Mouse (Mus musculus) C2C12 (cell line): ENCODE measurements around the gene Hoxb6. TPM values are rescaled to one million over a fixed set of nuclear protein-coding genes. Genes with fewer than 3 reads are reported as not detected.

Source experiments
- H3K27me3 ChIP-seq: one replicate; pipeline ENCODE4 v1.6.1; 2011; ENCODE audit not compliant: control insufficient read depth, insufficient read depth, insufficient read length
- H3K36me3 ChIP-seq: one replicate; pipeline ENCODE4 v1.6.1; 2011; ENCODE audit not compliant: control insufficient read depth, insufficient read depth
- H3K4me3 ChIP-seq: one replicate; pipeline ENCODE4 v1.5.1; 2011; ENCODE audit warnings: mild to moderate bottlenecking, control low read depth; ENCODE audit not compliant: poor library complexity, insufficient read depth, severe bottlenecking
- H3K79me2 ChIP-seq: one replicate; pipeline ENCODE4 v1.6.1; 2011; ENCODE audit not compliant: control insufficient read depth, insufficient read depth
- H3K79me3 ChIP-seq: one replicate; pipeline ENCODE4 v1.6.1; 2011; ENCODE audit warnings: low read depth, control low read depth
- H3ac ChIP-seq: one replicate; pipeline ENCODE3; 2011; ENCODE audit warnings: low read depth; ENCODE audit not compliant: control insufficient read depth, insufficient read length
- CEBPB ChIP-seq: IDR thresholded peaks from one replicate; pipeline ENCODE4 v1.6.1; 2011; ENCODE audit warnings: low read depth, mild to moderate bottlenecking, control low read depth, moderate library complexity
- CTCF ChIP-seq: IDR thresholded peaks from one replicate; pipeline ENCODE4 v1.5.1; 2011; ENCODE audit not compliant: control insufficient read depth, insufficient read depth, insufficient read length
- FOSL1 ChIP-seq: IDR thresholded peaks from one replicate; pipeline ENCODE4 v1.8.0; 2011; ENCODE audit warnings: mild to moderate bottlenecking, low read length; ENCODE audit not compliant: poor library complexity, insufficient read depth, severe bottlenecking
- MAX ChIP-seq: IDR thresholded peaks from one replicate; pipeline ENCODE4 v1.6.1; 2011; ENCODE audit warnings: mild to moderate bottlenecking, control low read depth
- MYOD1 ChIP-seq: IDR thresholded peaks from one replicate; pipeline ENCODE4 v1.6.1; 2011; ENCODE audit warnings: low read depth; ENCODE audit not compliant: control insufficient read depth, insufficient read length
- MYOG ChIP-seq: IDR thresholded peaks from one replicate; pipeline ENCODE4 v1.6.1; 2011; ENCODE audit not compliant: control insufficient read depth, insufficient read length; ENCODE audit errors: extremely low read depth
- USF1 ChIP-seq: IDR thresholded peaks from one replicate; pipeline ENCODE4 v1.6.1; 2011; ENCODE audit warnings: low read depth, mild to moderate bottlenecking, control low read depth, moderate library complexity
- polyA plus RNA-seq: library from polyadenylated mRNA; unstranded; fragments of >200 nt; fragmentation: generic; extraction: Trizol; gene quantifications from one replicate; pipeline ENCODE4 v1.2.1, GENCODE M21; 2012; ENCODE audit warnings: missing spikeins

Gene Hoxb6
- polyA plus RNA-seq, 1 experiment: 0.05 TPM

GRCm38 (mm10) chr11:96327750-96328149, 35.5 kb downstream of the Hoxb6 start:
- Histone ChIP-seq H3K4me3 (no peak overlapping the region), H3K27me3 (peaks cover 82% of the 10 kb centered on the region), H3K36me3 (no peaks in the 10 kb centered on the region), H3ac (no peak overlapping the region), H3K79me3 (no peaks in the 10 kb centered on the region), H3K79me2 (no peaks in the 10 kb centered on the region)
- TF ChIP-seq MYOD1: no peak
- no peak for TF ChIP-seq MYOG
- TF ChIP-seq CTCF: no peak
- TF ChIP-seq USF1: no peak
- no peak for TF ChIP-seq CEBPB
- TF ChIP-seq FOSL1: no peak
- no peak for TF ChIP-seq MAX

GRCm38 (mm10) chr11:96328605-96329004, 36.3 kb downstream of the Hoxb6 start:
- TF ChIP-seq FOSL1 (no peak), CTCF (no peak), MAX (no peak), USF1 (no peak), MYOG (no peak), CEBPB (no peak), MYOD1 (no peak)
- no peaks in the 10 kb centered on the region for H3K79me3 ChIP-seq
- H3ac ChIP-seq: no peak overlapping the region
- H3K4me3 ChIP-seq: no peak overlapping the region
- peaks cover 86% of the 10 kb centered on the region for H3K27me3 ChIP-seq
- no peaks in the 10 kb centered on the region for H3K36me3 ChIP-seq
- no peaks in the 10 kb centered on the region for H3K79me2 ChIP-seq

GRCm38 (mm10) chr11:96332105-96332504, 39.8 kb downstream of the Hoxb6 start:
- TF ChIP-seq MYOD1 (no peak), MAX (no peak), MYOG (no peak), CEBPB (no peak), CTCF (no peak), USF1 (no peak), FOSL1 (no peak)
- Histone ChIP-seq H3K79me2 (no peaks in the 10 kb centered on the region), H3K79me3 (no peaks in the 10 kb centered on the region), H3K36me3 (no peaks in the 10 kb centered on the region), H3ac (no peak overlapping the region), H3K4me3 (no peak overlapping the region), H3K27me3 (peaks cover 88% of the 10 kb centered on the region)

- Histone ChIP-seq H3K79me3 (no peaks in the 10 kb centered on the region), H3ac (no peak overlapping the region), H3K27me3 (peaks cover 89% of the 10 kb centered on the region), H3K4me3 (no peak overlapping the region), H3K79me2 (no peaks in the 10 kb centered on the region), H3K36me3 (no peaks in the 10 kb centered on the region)
- TF ChIP-seq MAX (no peak), CEBPB (no peak), USF1 (no peak), MYOD1 (no peak), CTCF (no peak), MYOG (no peak), FOSL1 (no peak)
Observed at GRCm38 (mm10) chr11:96332618-96333032, 40.3 kb downstream of the Hoxb6 start.

GRCm38 (mm10) chr11:96333241-96334001, 41.1 kb downstream of the Hoxb6 start:
- no peak overlapping the region for H3ac ChIP-seq
- peaks cover 92% of the 10 kb centered on the region for H3K27me3 ChIP-seq
- H3K4me3 ChIP-seq: no peak overlapping the region
- no peak for TF ChIP-seq USF1
- no peak for TF ChIP-seq MAX
- TF ChIP-seq MYOG: no peak
- TF ChIP-seq MYOD1: no peak
- TF ChIP-seq CEBPB: no peak
- no peak for TF ChIP-seq CTCF
- no peak for TF ChIP-seq FOSL1
- H3K79me2 ChIP-seq: no peaks in the 10 kb centered on the region
- no peaks in the 10 kb centered on the region for H3K36me3 ChIP-seq
- H3K79me3 ChIP-seq: no peaks in the 10 kb centered on the region
